Mouse (Mus musculus): ENCODE results near the gene Slc31a1. TPM values are rescaled to one million over a fixed set of nuclear protein-coding genes. Genes with fewer than 3 reads are reported as not detected.

Slc31a1 gene
- polyA plus RNA-seq, 1 experiment from 2014 or later: 45.2 TPM

DNA sequence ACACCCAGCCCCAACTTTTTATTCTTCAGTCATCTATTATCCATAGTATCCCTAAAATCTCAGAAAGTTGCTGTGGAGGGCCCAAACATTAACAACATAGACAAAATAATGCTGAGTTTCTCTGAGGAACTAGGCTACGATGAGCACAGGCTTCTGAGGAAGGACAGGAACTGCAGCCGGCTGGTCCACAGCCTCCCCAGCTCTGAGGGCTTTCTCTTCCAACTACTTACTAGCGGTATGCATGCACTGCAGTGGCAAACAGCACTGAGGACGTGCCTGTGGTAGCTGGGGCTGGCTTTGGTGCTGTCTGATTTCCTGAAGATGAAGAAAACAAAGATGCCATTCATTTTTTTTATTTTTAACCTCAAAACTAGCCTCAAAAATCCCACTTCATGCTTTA, 14.7 kb upstream of the Slc31a1 start:
- H3K9ac ChIP-seq: no peak overlapping the region
- H3K9me3 ChIP-seq (replicated peaks): no peaks in the 10 kb centered on the region
- H3K4me1 ChIP-seq: no peaks in the 10 kb centered on the region
- ATAC-seq (ENCODE audit: low FRiP score): no peak
- H3K4me3 ChIP-seq: no peak overlapping the region
- H3K27me3 ChIP-seq: no peaks in the 10 kb centered on the region
- no peak overlapping the region for H3K4me2 ChIP-seq (replicated peaks)
- peaks cover 34% of the 10 kb centered on the region for H3K36me3 ChIP-seq
- 79% methylated on average over 4 of the region's 4 CpGs for WGBS
- no peak overlapping the region for H3K27ac ChIP-seq

DNA sequence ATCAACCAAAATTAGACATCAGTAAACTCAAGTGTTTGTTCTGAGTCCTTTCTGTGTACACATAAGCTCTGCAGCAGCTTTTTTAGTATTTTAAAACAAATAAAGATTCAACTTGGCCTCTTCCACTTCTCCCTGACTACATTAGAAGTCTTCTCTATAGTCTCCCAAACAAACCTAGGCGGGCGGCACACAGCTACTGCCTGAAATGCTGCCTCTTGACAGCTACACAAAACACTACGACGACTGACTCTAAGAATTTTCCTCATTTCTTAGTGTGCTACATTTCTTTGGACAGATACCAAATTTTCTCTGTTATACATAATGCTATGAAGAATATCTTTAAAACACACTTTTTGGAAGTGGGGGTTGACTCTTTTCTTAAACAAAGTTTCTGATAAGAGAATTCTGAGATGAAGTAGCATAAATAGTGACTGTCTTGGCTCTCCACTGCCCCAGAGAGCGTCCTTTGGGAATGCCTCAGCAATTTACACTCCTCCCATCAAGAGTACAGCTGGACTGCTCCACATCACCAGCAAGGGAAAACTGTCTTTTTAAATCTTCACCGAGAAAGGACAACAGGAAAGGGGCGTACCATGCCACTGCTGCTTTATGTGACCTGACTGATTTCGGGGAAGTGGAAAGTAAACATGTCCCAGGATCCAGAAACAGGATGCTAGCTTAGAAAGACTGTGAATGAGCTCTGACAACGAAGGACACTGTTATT, 12.8 kb upstream of the Slc31a1 start:
- H3K4me1 ChIP-seq: no peaks in the 10 kb centered on the region
- H3K36me3 ChIP-seq: peaks cover 44% of the 10 kb centered on the region
- H3K27me3 ChIP-seq: no peaks in the 10 kb centered on the region
- no peak overlapping the region for H3K27ac ChIP-seq
- H3K9me3 ChIP-seq (replicated peaks): no peaks in the 10 kb centered on the region
- WGBS: 77% methylated on average over 9 of the region's 9 CpGs
- ATAC-seq (ENCODE audit: low FRiP score): no peak
- no peak overlapping the region for H3K9ac ChIP-seq
- H3K4me3 ChIP-seq: no peak overlapping the region
- no peak overlapping the region for H3K4me2 ChIP-seq (replicated peaks)

DNA sequence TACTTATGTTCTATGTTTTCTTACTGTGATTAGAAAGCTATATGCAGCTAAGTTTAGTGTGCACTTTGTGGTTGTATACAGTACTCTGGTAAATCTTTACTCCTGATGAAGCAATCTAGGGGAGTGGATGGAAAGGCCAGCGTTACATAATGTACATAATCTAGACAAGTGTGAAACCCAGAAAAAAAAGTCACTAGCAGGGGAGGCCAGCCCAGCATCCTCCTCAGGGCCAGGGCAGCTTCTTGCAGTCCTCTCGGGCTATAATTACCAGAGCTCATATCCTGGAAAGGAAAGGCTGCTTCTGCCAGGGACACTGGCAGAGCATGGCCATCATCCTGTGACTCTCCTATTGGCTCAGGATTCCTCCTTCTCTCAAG, 12.2 kb upstream of the Slc31a1 start:
- WGBS: 85% methylated on average over 2 of the region's 2 CpGs
- no peak for ATAC-seq (ENCODE audit: low FRiP score)

DNA sequence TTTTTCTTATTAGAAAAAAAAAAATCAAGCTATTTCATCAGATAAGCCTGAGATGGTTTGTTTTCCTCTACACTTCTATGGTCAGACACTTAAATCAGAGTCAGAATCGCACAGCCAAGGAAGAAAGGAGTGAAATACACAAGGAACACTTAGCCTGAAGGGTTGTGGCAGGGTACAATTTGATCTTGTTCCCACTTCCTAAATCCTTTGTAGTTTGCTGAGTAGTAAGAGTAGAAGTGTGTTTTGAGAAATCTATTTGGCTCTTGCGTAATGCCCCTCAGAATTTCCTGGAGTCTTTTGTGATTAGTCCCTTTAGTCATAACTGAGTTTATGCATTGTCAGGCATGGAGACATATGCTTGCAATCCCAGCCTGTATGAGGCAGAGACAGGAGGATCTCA, 11.2 kb upstream of the Slc31a1 start:
- ATAC-seq (ENCODE audit: low FRiP score): no peak
- Histone ChIP-seq H3K9me3 (replicated peaks) (no peaks in the 10 kb centered on the region), H3K27me3 (no peaks in the 10 kb centered on the region), H3K36me3 (peaks cover 34% of the 10 kb centered on the region), H3K4me2 (replicated peaks) (no peak overlapping the region), H3K4me1 (no peaks in the 10 kb centered on the region), H3K27ac (no peak overlapping the region), H3K4me3 (no peak overlapping the region), H3K9ac (no peak overlapping the region)
- 95% methylated on average over 2 of the region's 2 CpGs for WGBS

More for the DNA sequence above, 12.2 kb upstream of the Slc31a1 start:
- no peaks in the 10 kb centered on the region for H3K4me1 ChIP-seq
- H3K9me3 ChIP-seq (replicated peaks): no peaks in the 10 kb centered on the region
- peaks cover 41% of the 10 kb centered on the region for H3K36me3 ChIP-seq
- H3K27me3 ChIP-seq: no peaks in the 10 kb centered on the region
- no peak overlapping the region for H3K27ac ChIP-seq
- no peak overlapping the region for H3K9ac ChIP-seq
- no peak overlapping the region for H3K4me3 ChIP-seq
- no peak overlapping the region for H3K4me2 ChIP-seq (replicated peaks)

DNA sequence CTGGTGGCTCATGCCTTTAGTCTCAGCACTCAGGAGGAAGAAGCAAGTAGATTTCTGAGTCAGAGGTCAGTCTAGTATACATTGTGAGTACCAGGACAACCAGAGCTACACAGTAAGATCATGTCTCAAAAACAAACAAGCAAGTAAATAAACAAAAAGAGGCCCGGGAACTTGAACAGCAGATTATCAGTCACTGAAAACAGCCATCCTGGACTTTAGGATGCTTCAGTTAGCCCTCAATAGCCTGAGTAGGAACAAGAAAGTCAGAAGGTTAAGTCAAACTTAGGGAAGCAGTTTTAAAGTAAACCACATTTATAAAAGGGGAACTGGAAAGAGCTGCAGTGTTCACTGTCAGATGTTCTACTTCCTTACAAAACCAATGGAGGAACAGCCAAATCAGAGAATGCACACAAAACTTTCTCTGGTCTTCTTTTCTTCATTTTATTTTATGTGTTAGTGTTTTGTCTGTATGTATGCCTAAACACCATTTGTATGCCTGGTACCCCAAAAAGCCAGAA, 2.8 kb upstream of the Slc31a1 start:
- Histone ChIP-seq H3K27ac (no peak overlapping the region), H3K4me2 (replicated peaks) (no peak overlapping the region)
- WGBS: 93% methylated on average over 1 of the region's 1 CpGs

DNA sequence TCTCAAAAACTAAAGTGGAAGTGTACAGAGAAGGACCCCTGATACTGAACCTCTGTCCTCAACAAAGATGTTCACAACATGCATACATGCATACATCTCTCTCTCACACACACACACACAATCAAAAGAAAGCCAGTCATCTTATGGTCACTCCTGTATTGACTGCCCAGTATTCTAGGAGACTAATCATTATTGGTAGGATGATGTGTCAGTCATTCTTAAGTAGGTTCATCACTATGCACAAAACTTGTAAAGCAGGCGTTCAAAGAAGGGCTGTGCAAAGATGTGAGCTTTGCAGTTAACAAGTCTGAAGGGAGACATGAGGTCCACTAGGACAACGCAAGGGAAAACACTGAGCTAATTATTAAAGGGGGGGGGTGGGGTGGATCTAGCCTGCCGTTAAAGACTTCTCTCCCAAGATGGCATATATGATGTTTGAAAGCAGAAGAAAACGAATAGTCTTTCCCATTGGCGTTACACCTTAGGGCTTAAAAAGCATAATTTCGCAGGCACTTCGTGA, 1.2 kb upstream of the Slc31a1 start:
- peak overlapping the region; percentile 74 for H3K4me3 ChIP-seq
- H3K9me3 ChIP-seq (replicated peaks): no peaks in the 10 kb centered on the region
- no peak for ATAC-seq (ENCODE audit: low FRiP score)
- H3K4me1 ChIP-seq: peaks cover 19% of the 10 kb centered on the region
- H3K4me2 ChIP-seq (replicated peaks): peak overlapping the region; percentile 83
- 50% methylated on average over 7 of the region's 7 CpGs for WGBS
- H3K27me3 ChIP-seq: no peaks in the 10 kb centered on the region
- H3K36me3 ChIP-seq: no peaks in the 10 kb centered on the region
- no peak overlapping the region for H3K27ac ChIP-seq
- peak overlapping the region; percentile 72; the same call in 1 of the 2 replicates for H3K9ac ChIP-seq

More for the DNA sequence above, 2.8 kb upstream of the Slc31a1 start:
- no peak overlapping the region for H3K4me3 ChIP-seq
- H3K27me3 ChIP-seq: no peaks in the 10 kb centered on the region
- no peak for ATAC-seq (ENCODE audit: low FRiP score)
- H3K4me1 ChIP-seq: peaks cover 19% of the 10 kb centered on the region
- H3K9me3 ChIP-seq (replicated peaks): no peaks in the 10 kb centered on the region
- no peak overlapping the region for H3K9ac ChIP-seq
- H3K36me3 ChIP-seq: no peaks in the 10 kb centered on the region

DNA sequence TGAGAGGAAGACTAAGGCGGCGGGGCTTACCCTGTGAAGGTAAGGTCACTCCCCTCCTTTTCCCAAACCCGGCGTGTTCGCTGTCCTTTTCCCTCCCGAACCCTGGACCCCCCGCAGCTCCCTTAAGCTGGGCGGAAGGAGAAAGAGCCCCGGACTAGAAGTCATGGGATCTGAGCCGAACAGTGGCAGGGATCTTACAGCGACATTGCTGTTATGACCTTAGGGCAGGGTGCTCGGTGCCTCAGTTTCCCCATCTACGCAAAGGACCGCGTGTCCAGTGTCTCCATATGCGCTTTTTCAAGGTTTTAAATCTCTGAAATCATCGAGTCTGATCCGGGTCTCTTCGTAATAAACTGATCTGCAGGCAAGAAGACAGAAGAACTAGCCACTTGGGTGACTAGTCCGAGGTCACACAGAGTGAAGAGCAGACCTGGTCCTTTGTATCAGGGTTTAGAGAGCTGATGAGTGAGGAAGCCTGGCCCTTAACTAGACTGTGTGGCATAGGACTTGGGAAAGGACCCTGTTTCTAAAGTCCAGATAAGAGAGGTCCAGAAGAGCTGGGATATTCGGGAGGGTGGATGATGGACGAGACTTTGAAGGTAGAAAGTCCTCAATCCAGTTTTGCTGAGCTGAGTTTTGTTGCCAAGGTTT, 403 bp downstream of the Slc31a1 start:
- Histone ChIP-seq H3K9ac (peak overlapping the region; percentile 72), H3K27ac (peak overlapping the region; percentile 64), H3K27me3 (no peaks in the 10 kb centered on the region), H3K4me1 (peaks cover 19% of the 10 kb centered on the region), H3K4me3 (peak overlapping the region; percentile 74), H3K36me3 (no peaks in the 10 kb centered on the region), H3K4me2 (replicated peaks) (peak overlapping the region; percentile 83), H3K9me3 (replicated peaks) (no peaks in the 10 kb centered on the region)
- under 1% methylated on average over 22 of the region's 22 CpGs for WGBS
- ATAC-seq (ENCODE audit: low FRiP score): peak; percentile 9

DNA sequence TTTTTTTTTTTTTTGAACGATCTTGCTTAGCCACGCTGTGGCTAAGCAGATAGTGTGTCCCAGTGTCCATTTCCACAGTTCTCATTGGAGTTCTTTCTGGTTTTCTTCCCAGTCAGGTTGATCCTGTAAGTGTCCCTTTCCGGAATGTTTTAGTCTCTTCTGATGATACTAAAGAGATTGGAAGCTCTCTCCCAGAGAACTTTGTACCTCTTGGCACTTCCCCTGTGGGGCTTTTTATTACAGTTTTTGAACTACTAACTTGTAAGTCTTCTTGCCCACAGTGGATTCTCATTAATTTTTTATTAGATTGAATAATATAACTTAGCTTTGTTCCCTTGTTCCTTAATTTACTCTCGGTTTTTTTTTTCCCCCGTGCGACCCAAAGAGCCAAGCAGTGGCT, 1.0 kb downstream of the Slc31a1 start:
- Histone ChIP-seq H3K36me3 (no peaks in the 10 kb centered on the region), H3K27me3 (no peaks in the 10 kb centered on the region), H3K4me3 (peak overlapping the region; percentile 74), H3K9ac (0 out of 2 replicates have a peak overlapping the region, but pooled peaks have one; percentile 43), H3K27ac (no peak overlapping the region), H3K9me3 (replicated peaks) (no peaks in the 10 kb centered on the region), H3K4me2 (replicated peaks) (peak overlapping the region; percentile 83), H3K4me1 (peaks cover 19% of the 10 kb centered on the region)
- WGBS: 50% methylated on average over 6 of the region's 6 CpGs
- no peak for ATAC-seq (ENCODE audit: low FRiP score)

DNA sequence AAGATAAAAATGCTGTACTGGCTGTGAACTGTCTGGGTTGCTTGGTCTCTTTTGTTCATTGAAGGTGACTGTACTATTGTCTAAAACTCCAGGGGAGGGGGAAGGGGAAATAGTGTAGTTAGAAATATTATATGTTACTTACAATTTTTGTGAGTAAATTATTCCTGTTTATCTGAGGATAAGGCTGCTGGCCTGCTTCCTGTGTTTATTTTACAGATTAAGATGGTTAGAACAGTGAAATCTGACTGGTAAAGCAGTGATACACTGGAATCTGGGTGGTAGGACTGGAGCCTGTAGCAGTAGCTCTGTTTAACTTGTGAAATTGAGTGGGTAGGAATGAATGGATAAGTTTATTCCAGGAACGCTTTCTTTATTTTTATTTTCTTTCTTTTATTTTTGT, 1.5 kb downstream of the Slc31a1 start:
- Histone ChIP-seq H3K27me3 (no peaks in the 10 kb centered on the region), H3K9ac (0 out of 2 replicates have a peak overlapping the region, but pooled peaks have one; percentile 43), H3K4me3 (0 out of 2 replicates have a peak overlapping the region, but pooled peaks have one; percentile 74)

DNA sequence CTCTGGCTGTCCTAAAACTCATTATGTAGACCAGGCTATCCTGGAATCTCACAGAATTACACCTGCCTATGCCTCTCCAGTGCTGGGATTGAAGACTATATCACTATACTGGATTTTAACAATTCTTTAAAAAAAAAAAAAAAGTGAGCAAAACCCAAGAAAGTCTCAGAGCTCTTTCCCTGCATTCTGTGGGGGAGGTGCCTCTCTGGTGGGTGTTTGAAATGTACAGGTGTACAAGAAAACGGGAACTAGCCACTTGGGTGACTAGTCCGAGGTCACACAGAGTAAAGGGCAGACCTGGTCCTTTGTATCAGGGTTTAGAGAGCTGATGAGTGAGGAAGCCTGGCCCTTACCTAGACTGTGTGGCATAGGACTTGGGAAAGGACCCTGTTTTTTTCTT, 1.9 kb downstream of the Slc31a1 start:
- Histone ChIP-seq H3K9me3 (replicated peaks) (no peaks in the 10 kb centered on the region), H3K4me1 (peaks cover 19% of the 10 kb centered on the region), H3K27me3 (no peaks in the 10 kb centered on the region), H3K27ac (no peak overlapping the region), H3K9ac (no peak overlapping the region), H3K4me2 (replicated peaks) (no peak overlapping the region), H3K4me3 (no peak overlapping the region), H3K36me3 (no peaks in the 10 kb centered on the region)
- 88% methylated on average over 2 of the region's 2 CpGs for WGBS
- no peak for ATAC-seq (ENCODE audit: low FRiP score)

More for the DNA sequence above, 1.5 kb downstream of the Slc31a1 start:
- ATAC-seq (ENCODE audit: low FRiP score): no peak
- 97% methylated on average over 1 of the region's 1 CpGs for WGBS
- H3K4me2 ChIP-seq (replicated peaks): peak overlapping the region; percentile 83
- no peak overlapping the region for H3K27ac ChIP-seq
- H3K4me1 ChIP-seq: peaks cover 19% of the 10 kb centered on the region
- H3K36me3 ChIP-seq: no peaks in the 10 kb centered on the region
- no peaks in the 10 kb centered on the region for H3K9me3 ChIP-seq (replicated peaks)

DNA sequence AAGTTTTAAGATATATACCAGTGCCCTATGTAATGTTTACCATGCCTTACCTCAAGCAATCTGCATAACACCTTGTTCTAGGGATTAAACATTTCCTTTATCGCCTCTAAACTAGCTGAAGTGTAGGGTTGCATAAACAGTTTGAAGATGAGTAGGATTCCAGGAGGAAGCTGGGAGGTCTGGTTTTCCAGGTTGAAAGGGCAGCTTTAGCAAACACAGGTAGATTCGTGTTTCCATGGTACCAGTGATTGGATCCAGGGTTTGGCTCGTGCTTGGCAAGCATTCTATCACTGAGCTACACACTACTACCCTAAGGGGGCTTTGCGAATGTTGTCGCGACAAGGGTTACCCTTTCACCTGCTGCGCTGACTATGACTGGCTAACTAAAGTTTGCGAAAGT, 3.8 kb downstream of the Slc31a1 start:
- ATAC-seq (ENCODE audit: low FRiP score): no peak
- H3K4me2 ChIP-seq (replicated peaks): no peak overlapping the region
- peaks cover 16% of the 10 kb centered on the region for H3K4me1 ChIP-seq
- no peaks in the 10 kb centered on the region for H3K9me3 ChIP-seq (replicated peaks)
- 95% methylated on average over 8 of the region's 8 CpGs for WGBS
- no peak overlapping the region for H3K27ac ChIP-seq
- no peaks in the 10 kb centered on the region for H3K36me3 ChIP-seq
- H3K4me3 ChIP-seq: no peak overlapping the region
- no peak overlapping the region for H3K9ac ChIP-seq
- no peaks in the 10 kb centered on the region for H3K27me3 ChIP-seq

DNA sequence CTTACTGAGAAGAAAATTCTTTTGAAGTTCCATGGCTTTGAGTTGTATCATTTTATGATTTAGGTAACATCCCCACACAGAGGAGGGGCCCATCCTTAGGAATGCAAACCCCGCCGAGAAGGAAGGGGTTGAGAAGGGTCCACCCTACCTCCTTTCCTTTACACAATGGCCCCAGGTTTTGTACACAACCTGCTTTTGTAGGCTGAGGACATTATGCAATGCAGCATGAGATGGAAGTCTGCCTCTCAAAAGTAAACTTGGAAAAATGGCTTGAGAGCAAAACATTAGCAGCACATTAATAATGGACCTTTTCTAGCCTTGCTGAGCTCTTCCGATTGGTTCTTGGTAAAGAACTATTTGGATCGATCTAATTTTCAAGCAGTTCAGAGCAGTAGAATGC, 5.8 kb downstream of the Slc31a1 start:
- Histone ChIP-seq H3K4me2 (replicated peaks) (no peak overlapping the region), H3K27ac (no peak overlapping the region), H3K4me1 (peaks cover 8% of the 10 kb centered on the region), H3K9ac (no peak overlapping the region), H3K27me3 (no peaks in the 10 kb centered on the region), H3K36me3 (no peaks in the 10 kb centered on the region), H3K4me3 (no peak overlapping the region), H3K9me3 (replicated peaks) (no peaks in the 10 kb centered on the region)
- 82% methylated on average over 4 of the region's 4 CpGs for WGBS
- no peak for ATAC-seq (ENCODE audit: low FRiP score)
